Mouse (Mus musculus) urinary bladder, postnatal 25 days (tissue): ENCODE measurements at regions not wholly inside any gene's neighbourhood (a gene's known extent, or its start where the extent isn't known, plus 50 kb on each side); places are given as distances from the start of the nearest gene placed in this dataset.

Experiments
- DNase-seq: peaks from one replicate; pipeline ENCODE4 v3.0.0; 2022; ENCODE audit warnings: low spot score

DNA sequence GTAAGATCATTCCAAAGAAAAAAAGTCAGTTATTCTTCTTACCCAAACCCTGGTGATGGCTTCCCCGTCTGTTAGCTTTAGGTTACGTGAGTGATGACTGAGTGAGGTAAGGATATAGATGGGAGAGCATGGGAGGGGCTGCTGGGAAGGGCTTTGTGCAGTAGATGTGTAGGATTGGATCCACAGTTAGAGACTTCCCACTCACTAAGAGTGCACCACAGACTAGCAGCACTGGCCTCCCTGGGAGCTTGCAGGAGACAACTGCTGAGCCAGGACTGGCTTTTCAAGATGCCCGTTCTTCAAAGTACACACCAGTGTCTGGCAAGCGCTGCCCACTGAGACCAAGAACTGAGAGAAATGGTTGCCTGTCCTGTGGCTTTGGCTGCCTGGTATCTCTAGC is 62.0 kb upstream of the Ifne start:
- no peak for DNase-seq

DNA sequence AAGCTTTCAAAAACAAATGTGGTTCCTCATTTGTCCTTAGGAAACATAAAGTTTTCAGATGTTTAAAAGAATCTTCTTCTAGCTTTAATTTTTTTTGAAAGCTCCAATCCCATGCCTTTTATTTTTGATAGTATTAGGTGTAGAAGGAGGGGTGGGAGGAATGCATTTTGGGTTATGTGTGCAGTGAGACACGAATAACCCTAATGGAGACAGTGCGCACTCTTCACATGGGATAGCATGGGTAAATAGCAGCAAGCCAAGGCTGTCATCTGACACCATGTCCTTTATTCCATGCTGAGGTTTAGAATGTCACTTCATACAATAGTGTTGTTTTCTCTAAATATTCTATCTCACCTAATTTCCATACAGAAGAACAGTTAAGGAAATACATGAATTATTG is 60.7 kb upstream of the Ifne start:
- DNase-seq: no peak

DNA sequence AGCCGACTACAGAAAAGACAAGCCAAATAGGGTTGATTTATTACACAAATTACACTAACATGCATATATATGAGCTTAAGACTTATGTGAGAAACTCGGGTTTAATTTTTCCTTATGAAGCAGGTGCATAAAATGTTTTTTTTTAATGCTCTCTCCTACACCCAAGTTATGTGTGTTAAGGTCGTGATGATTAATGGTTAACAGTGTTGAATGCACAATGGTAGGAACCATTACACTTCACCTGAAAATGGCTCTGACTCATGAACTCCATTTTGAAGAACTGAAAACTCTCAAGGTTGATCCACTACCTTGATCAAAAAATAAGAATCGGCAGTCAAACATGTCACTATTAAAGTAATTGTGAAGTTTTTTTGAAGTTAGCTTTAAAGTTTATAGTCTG is 59.4 kb upstream of the Ifne start:
- DNase-seq: no peak

- no peak for DNase-seq
Observed at GRCm38 (mm10) chr4:88938712-88939032, 58.7 kb upstream of the Ifne start.

- DNase-seq: peak; percentile 56
Observed at GRCm38 (mm10) chr4:88937866-88938711, 58.1 kb upstream of the Ifne start.

GRCm38 (mm10) chr4:88936976-88937375 is 57.0 kb upstream of the Ifne start:
- DNase-seq: no peak

DNA sequence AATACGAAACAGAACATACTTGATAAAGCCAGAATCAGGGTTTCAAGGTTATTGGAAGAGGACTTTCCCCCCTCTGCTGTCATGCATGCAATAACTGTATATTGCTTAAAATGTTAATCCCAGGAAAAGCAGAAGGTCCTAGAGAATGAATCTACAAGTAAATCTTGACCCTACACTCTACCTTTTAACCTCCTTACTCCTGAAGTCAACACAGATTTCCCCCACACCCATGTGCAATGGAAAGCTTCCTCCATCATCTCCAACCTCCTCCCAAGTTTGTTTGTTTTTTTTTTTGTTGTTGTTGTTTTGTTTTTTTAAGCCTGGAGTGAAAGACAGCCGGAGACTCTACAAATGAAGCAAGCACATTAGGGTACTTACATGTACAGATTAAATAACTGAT is 55.9 kb upstream of the Ifne start:
- DNase-seq: no peak

DNA sequence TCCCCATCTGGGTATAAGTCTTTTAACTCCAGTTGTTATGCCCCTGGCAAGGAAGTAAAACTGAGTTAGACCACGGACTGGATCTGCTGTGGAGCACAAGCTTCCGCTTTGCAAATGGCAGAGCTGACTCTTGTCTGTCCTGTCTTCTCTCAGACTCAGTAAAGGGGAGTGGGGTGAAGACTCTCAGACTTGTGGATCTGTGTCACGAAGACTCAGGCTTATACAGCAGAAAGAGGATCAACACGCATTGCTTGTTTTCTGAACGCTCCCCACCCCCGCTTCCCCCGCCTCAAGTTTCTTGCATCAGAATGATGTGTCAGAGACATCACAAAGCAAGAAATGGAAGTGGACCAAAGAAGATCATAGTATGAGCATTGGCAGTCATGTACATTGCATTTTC is 55.3 kb upstream of the Ifne start:
- no peak for DNase-seq

- no peak for DNase-seq
Observed at GRCm38 (mm10) chr4:88934266-88935025, 54.4 kb upstream of the Ifne start.

- DNase-seq: no peak
Observed at GRCm38 (mm10) chr4:88931217-88931616, 51.2 kb upstream of the Ifne start.
